Mouse (Mus musculus) kidney, adult 2 months (tissue): ENCODE results near the gene Reln.

Experiments
- CTCF ChIP-seq: fragments of 200-500 bp; conservative IDR thresholded peaks from 2 replicates; pipeline ENCODE4 v1.5.1; 2011; ENCODE audit warnings: low read depth, mild to moderate bottlenecking, control low read depth, low read length, moderate library complexity, mixed read lengths; ENCODE audit not compliant: insufficient read depth, insufficient read length
- POLR2A ChIP-seq: fragments of 200-500 bp; IDR thresholded peaks from one replicate; pipeline ENCODE4 v1.6.1; 2011; ENCODE audit warnings: low read depth, low read length, control low read depth

GRCm38 (mm10) chr5:22343536-22343842 lies 1.0 kb downstream of the Reln start:
- no peak for TF ChIP-seq CTCF
- no peak for TF ChIP-seq POLR2A
